Mouse (Mus musculus) urinary bladder, postnatal 36 days (tissue): Measurements from ENCODE around the gene Nup107.
A peak's percentile ranks its signal among the peaks of the same experiment; 100 is the strongest.
"Not testable (repeated sequence)": the region's sequence is repeated elsewhere in the genome, so short reads cannot be mapped to it uniquely, and the experiment has no call there.

ENCODE experiments used
- DNase-seq, 2 experiments: peaks; one replicate each; pipeline ENCODE4 v3.0.0; 2022; ENCODE audit warnings: low spot score in 2 of 2, mixed read lengths in 1 of 2

The Nup107 gene

DNA sequence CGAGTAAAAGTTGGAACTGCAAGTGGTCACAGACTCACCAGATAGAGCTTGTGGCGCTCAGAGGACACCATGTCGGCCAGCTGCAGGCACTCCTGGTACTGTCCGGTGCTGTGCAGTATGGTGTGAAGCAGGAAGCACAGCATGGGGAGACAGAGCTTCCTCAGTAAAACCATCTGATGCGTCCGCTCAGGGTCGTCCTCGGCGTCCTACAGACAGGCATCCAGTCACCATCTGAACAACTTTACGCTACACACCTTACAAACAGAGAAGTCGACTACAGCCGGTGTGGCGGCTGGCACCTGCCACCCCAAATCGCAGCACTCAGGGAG is 41.3 kb downstream of the Nup107 start:
- no peak for DNase-seq

- no peak for DNase-seq
These were observed 41.8 kb downstream of the Nup107 start for GRCm38 (mm10) chr10:117750529-117751281.

GRCm38 (mm10) chr10:117749787-117750343 is 42.6 kb downstream of the Nup107 start:
- DNase-seq, result no peak

GRCm38 (mm10) chr10:117749050-117749686 is 43.3 kb downstream of the Nup107 start:
- no peak for DNase-seq

- no peak for DNase-seq
These were observed 44.0 kb downstream of the Nup107 start for GRCm38 (mm10) chr10:117748276-117749049.

GRCm38 (mm10) chr10:117747711-117748110 is 44.8 kb downstream of the Nup107 start:
- DNase-seq, result no peak

- DNase-seq, result peak; percentile 96
These were observed 46.1 kb downstream of the Nup107 start, which contains the start of gene Slc35e3 for GRCm38 (mm10) chr10:117746297-117746883. Gene Slc35e3, minus strand, starts transcription at chr10:117746365.

DNA sequence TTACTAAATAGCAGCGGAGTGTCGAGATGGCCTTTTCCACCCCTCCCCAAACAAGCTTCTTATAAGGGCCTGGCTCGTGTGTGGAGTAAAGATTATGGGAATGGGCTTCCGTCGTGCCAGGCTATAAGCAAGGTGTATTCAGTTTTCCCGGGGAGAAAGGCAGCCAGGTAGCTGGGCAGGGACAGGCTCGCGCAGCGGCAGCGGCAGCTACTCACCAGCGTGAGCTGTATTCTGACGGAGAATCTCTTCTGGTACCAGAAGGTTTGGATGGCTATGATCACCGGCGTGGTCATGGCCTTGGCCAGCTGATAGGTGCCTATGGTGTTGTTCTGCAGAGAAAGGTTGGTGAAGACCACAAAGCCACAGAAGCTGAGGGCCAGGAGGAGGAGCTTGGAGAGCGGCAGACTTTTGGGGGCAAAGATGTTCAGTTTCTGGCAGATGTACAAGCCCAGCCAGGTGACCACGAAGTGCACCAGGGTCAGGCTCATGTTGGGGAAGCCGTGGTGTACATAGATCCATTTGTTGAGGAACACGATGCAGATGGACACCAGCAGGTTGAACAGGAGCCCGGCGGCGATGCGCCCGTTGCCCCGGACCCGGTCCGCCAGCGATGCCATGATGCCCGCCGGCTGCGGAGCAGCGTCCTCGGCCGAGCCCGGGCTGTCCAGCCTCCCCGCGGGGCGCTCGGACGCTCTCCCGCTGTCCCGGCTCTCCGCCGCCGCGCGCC is 46.8 kb downstream of the Nup107 start:
- DNase-seq, result not testable (repeated sequence)

DNA sequence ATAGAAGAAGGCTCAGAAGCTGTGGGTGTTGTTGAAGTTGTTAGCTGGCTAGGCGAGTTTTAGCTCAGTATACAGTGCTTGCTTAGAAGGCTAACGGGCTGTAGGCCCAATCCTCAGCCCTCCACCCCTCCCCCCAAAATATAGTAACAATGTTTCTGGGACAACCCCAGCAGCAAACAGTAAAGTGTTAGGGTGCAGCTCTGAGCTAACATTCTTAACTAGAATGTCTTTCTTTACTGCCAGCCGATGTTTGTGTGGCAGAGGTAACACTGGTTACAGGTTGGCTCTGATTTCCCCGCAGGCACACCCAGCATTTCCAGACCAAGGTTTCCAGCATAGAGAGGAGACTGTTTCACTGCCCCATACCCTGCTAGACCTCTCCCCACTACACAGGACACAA is 48.6 kb downstream of the Nup107 start:
- DNase-seq, result no peak

DNA sequence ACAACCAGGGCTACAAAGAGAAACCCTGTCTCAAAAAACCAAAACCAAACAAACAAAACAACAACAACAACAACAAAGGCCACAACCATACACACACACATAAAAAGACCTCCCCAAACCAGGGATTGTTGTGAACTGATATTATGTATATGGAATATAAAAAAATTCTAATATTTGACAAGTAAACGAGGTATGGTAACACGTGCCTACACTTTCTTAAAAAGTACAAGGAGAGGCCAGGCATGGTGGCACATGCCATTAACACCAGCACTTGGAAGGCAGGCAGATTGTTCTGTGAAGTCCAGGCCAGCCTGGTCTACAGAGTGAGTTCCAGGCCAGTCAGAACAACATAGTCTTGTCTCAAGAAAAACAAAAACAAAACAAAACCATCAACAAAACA is 49.3 kb downstream of the Nup107 start:
- DNase-seq, result no peak

- DNase-seq, result no peak
These were observed 49.9 kb downstream of the Nup107 start for GRCm38 (mm10) chr10:117742618-117743017.

GRCm38 (mm10) chr10:117741698-117742475 is 50.6 kb downstream of the Nup107 start:
- no peak for DNase-seq

GRCm38 (mm10) chr10:117740921-117741320 is 51.6 kb downstream of the Nup107 start:
- no peak for DNase-seq

- DNase-seq, result no peak
These were observed 52.3 kb downstream of the Nup107 start for GRCm38 (mm10) chr10:117740171-117740570.

GRCm38 (mm10) chr10:117739648-117739948 is 52.9 kb downstream of the Nup107 start:
- no peak for DNase-seq

GRCm38 (mm10) chr10:117738928-117739647 is 53.4 kb downstream of the Nup107 start:
- no peak for DNase-seq

DNA sequence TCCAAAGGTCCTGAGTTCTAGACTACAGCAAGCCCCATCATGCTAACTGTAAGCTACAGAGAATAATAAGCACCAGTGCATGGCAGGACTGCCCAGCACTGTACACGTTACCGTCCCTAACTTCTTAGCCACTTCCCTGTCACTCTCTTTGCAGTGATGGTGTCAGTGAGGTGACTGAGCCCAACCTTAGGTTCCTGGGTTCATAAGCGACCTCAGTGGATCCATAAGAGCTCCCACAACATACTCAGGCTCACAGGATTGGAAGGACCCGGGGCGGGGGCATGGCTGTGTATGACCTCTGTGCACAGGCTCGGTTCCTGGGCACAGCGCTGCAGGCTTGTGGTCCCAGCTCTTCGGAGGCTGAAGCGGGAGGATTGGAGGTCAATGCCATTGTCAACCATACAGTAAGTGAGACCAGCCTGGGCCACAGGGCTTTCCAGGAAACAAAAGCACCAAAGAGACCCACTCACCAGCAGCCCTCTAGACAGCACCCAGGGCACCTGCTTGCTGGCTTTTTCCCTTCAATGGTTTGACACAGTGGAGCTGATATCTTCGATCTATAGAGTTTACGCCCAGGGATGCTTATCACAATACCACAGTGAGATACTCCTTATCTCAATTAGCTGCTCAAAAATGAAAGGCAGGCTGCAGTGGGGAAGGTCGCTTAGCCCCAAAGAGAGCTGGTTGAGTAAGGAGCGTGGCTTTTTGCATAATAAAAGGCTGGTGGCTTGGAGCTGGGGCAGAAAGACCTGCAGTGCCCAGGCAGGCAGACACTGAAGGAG is 54.2 kb downstream of the Nup107 start:
- DNase-seq, result no peak

GRCm38 (mm10) chr10:117737498-117737897 is 55.0 kb downstream of the Nup107 start:
- not testable (repeated sequence) for DNase-seq

GRCm38 (mm10) chr10:117737075-117737474 is 55.4 kb downstream of the Nup107 start:
- DNase-seq, result no peak
